Mouse (Mus musculus) liver, adult 2 months (tissue): ENCODE measurements around the gene St3gal6.

Source experiments
- CTCF ChIP-seq: fragments of 200-500 bp; IDR thresholded peaks from 2 replicates; pipeline ENCODE4 v1.5.1; 2011; ENCODE audit warnings: low read depth, low read length, control low read depth
- POLR2A ChIP-seq: fragments of 200-500 bp; IDR thresholded peaks from 2 replicates; pipeline ENCODE4 v1.6.1; 2011; ENCODE audit warnings: low read length, control low read depth; ENCODE audit not compliant: insufficient read depth; ENCODE audit errors: extremely low read depth

GRCm38 (mm10) chr16:58519650-58520073 is 4.4 kb downstream of the St3gal6 start:
- TF ChIP-seq POLR2A (no peak), CTCF (no peak)
